Mouse (Mus musculus) limb, embryonic 11.5 days (tissue): Measurements from ENCODE around the gene Ntn4. TPM values are rescaled to one million over a fixed set of nuclear protein-coding genes. Genes with fewer than 3 reads are reported as not detected.

Experiments used
- ATAC-seq: fragments of 200-750 bp; cut with Nextera tagmentation; 2 replicates; pipeline ENCODE4 v1.8.0; 2017; ENCODE audit warnings: low read depth; ENCODE audit not compliant: insufficient number of reproducible peaks, low FRiP score, low TSS enrichment
- DNase-seq: peaks from one replicate; pipeline ENCODE4 v3.0.0-alpha.2; 2015; ENCODE audit warnings: low spot score
- H3K27ac ChIP-seq: fragments of 300-500 bp; sonication (generic); replicated peaks from 2 replicates; pipeline ENCODE4 v1.5.1; 2014; ENCODE audit warnings: low read depth, mild to moderate bottlenecking, low read length
- H3K27me3 ChIP-seq: fragments of 300-500 bp; sonication (generic); 2 replicates; pipeline ENCODE4 v1.6.1; 2014; ENCODE audit warnings: mild to moderate bottlenecking, low read length, mixed read lengths; ENCODE audit not compliant: control insufficient read depth, insufficient read depth
- H3K36me3 ChIP-seq: fragments of 300-500 bp; sonication (generic); 2 replicates; pipeline ENCODE4 v1.6.1; 2014; ENCODE audit warnings: mild to moderate bottlenecking, low read length, moderate library complexity, mixed read lengths; ENCODE audit not compliant: control insufficient read depth, insufficient read depth
- H3K4me1 ChIP-seq: fragments of 300-500 bp; sonication (generic); 2 replicates; pipeline ENCODE4 v1.6.1; 2014; ENCODE audit warnings: low read length, mixed read lengths; ENCODE audit not compliant: control insufficient read depth, insufficient read depth
- H3K4me2 ChIP-seq: fragments of 300-500 bp; sonication (generic); 2 replicates; pipeline ENCODE4 v1.6.1; 2014; ENCODE audit warnings: low read depth, mild to moderate bottlenecking, moderate library complexity; ENCODE audit not compliant: severe bottlenecking
- H3K4me3 ChIP-seq: fragments of 300-500 bp; sonication (generic); 2 replicates; pipeline ENCODE4 v1.5.1; 2014; ENCODE audit warnings: low read depth, low read length
- H3K9ac ChIP-seq: fragments of 300-500 bp; sonication (generic); 2 replicates; pipeline ENCODE4 v1.6.1; 2014; ENCODE audit warnings: mild to moderate bottlenecking, low read length
- H3K9me3 ChIP-seq: fragments of 300-500 bp; sonication (generic); 2 replicates; pipeline ENCODE4 v1.6.1; 2016; ENCODE audit warnings: low read length; ENCODE audit not compliant: control insufficient read depth
- WGBS: fragments of 180-500 bp; shearing (Covaris S2); extraction: QIAGEN DNeasy Blood & Tissue Kit; methylation state at CpG from one replicate; pipeline ENCODE4 v1.1.7; 2014; 5-methylcytosine and 5-hydroxymethylcytosine counted together
- polyA plus RNA-seq: library from polyadenylated mRNA; unstranded; fragments of >200 nt; fragmentation: Nextera tagmentation; extraction: Ambion mirVana; gene quantifications from 2 replicates; pipeline ENCODE4 v1.2.1, GENCODE M21; 2014

Ntn4 gene
- 0.65 and 0.81 TPM in 2 replicates for polyA plus RNA-seq

GRCm38 (mm10) chr10:93640521-93640952 is at the start of gene Ntn4:
Ntn4 (plus strand) TSS chr10:93640681.
- peak; percentile 22; the same call in 1 of the 2 replicates for ATAC-seq
- Histone ChIP-seq H3K9ac (peak within 1 kb of the TSS; percentile 91), H3K4me1 (0 out of 2 replicates have a peak, but pooled peaks cover 3% of the 10 kb centered on the region), H3K4me2 (peak within 1 kb of the TSS; percentile 98), H3K27me3 (peaks cover 6% of the 10 kb centered on the region; the same call in 1 of the 2 replicates), H3K9me3 (no peaks in the 10 kb centered on the region), H3K36me3 (no peaks in the 10 kb centered on the region), H3K27ac (no peak within 1 kb of the TSS), H3K4me3 (peak within 1 kb of the TSS; percentile 62)
- DNase-seq = no peak
- WGBS = 3% methylated on average over 29 of the region's 30 CpGs

DNA sequence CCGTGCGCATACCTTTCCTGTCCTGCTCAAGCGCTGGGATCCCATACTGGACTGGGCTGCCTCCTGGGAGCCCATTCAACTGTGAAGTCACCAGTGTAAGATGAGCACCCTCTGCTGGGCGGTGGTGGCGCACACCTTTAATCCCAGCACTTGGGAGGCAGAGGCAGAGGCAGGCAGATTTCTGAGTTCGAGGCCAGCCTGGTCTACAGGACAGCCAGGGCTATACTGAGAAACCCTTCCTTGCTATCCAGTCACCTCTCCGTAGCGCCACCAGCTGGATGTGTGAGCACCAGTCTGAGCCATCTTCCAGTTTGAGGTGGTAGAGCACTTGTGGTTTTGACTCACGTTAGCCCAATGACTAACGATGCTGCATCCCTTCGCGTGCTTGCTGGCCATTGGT is 48.0 kb upstream of the Ntn4 start:
- Histone ChIP-seq H3K4me3 (no peak overlapping the region), H3K4me1 (peaks cover 9% of the 10 kb centered on the region), H3K27me3 (no peaks in the 10 kb centered on the region), H3K4me2 (no peak overlapping the region), H3K36me3 (no peaks in the 10 kb centered on the region; the same call in 1 of the 2 replicates), H3K27ac (no peak overlapping the region), H3K9ac (no peak overlapping the region), H3K9me3 (no peaks in the 10 kb centered on the region)
- ATAC-seq = no peak
- no peak for DNase-seq
- 55% methylated on average over 12 of the region's 12 CpGs for WGBS

GRCm38 (mm10) chr10:93594022-93594482 is 46.4 kb upstream of the Ntn4 start:
- Histone ChIP-seq H3K9ac (peak overlapping the region; percentile 43), H3K27ac (no peak overlapping the region), H3K4me3 (peak overlapping the region; percentile 37), H3K9me3 (no peaks in the 10 kb centered on the region), H3K4me2 (peak overlapping the region; percentile 71), H3K36me3 (no peaks in the 10 kb centered on the region), H3K27me3 (no peaks in the 10 kb centered on the region), H3K4me1 (no peaks in the 10 kb centered on the region)
- peak; percentile 76 for ATAC-seq
- peak; percentile 90 for DNase-seq
- WGBS = 2% methylated on average over 22 of the region's 22 CpGs

GRCm38 (mm10) chr10:93595831-93596230 is 44.6 kb upstream of the Ntn4 start:
- H3K4me1 ChIP-seq = no peaks in the 10 kb centered on the region
- H3K27ac ChIP-seq = no peak overlapping the region
- no peaks in the 10 kb centered on the region for H3K27me3 ChIP-seq
- WGBS = 56% methylated on average over 4 of the region's 4 CpGs
- no peaks in the 10 kb centered on the region for H3K9me3 ChIP-seq
- no peak overlapping the region for H3K4me2 ChIP-seq
- ATAC-seq (no peak), DNase-seq (no peak)
- no peak overlapping the region for H3K9ac ChIP-seq
- no peak overlapping the region for H3K4me3 ChIP-seq
- no peaks in the 10 kb centered on the region for H3K36me3 ChIP-seq

GRCm38 (mm10) chr10:93596641-93597040 is 43.8 kb upstream of the Ntn4 start:
- no peak overlapping the region for H3K4me3 ChIP-seq
- WGBS = 72% methylated on average over 3 of the region's 3 CpGs
- H3K9me3 ChIP-seq = no peaks in the 10 kb centered on the region
- H3K27ac ChIP-seq = no peak overlapping the region
- DNase-seq = no peak
- no peaks in the 10 kb centered on the region for H3K36me3 ChIP-seq
- no peak overlapping the region for H3K9ac ChIP-seq
- ATAC-seq = no peak
- H3K27me3 ChIP-seq = no peaks in the 10 kb centered on the region
- no peak overlapping the region for H3K4me2 ChIP-seq
- no peaks in the 10 kb centered on the region for H3K4me1 ChIP-seq

- H3K4me2 ChIP-seq = no peak overlapping the region
- H3K4me1 ChIP-seq = no peaks in the 10 kb centered on the region
- no peak for DNase-seq
- 89% methylated on average over 5 of the region's 5 CpGs for WGBS
- no peaks in the 10 kb centered on the region for H3K9me3 ChIP-seq
- H3K36me3 ChIP-seq = no peaks in the 10 kb centered on the region
- H3K27ac ChIP-seq = no peak overlapping the region
- no peaks in the 10 kb centered on the region for H3K27me3 ChIP-seq
- H3K4me3 ChIP-seq = no peak overlapping the region
- no peak overlapping the region for H3K9ac ChIP-seq
- no peak for ATAC-seq
Measured at GRCm38 (mm10) chr10:93602309-93602708, 38.2 kb upstream of the Ntn4 start.

DNA sequence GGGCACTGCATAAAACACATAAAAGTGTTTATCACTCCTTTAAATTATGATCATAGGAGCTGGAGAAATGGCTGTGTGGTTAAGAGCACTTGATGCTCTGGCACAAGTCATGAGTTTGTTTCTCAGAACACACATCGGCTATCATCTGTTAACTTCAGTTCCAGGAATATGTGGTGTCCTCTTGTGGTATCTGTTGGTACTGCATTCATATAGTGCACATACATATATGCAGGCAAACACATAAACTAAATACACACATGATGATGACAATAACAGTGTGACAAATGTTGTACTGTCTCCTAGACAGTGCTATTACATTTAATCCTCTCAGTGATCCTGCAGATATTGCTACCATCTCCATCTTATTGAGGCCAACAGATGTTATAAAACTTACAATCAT is 37.2 kb upstream of the Ntn4 start:
- DNase-seq (no peak), ATAC-seq (no peak)
- WGBS = 100% methylated on average over 1 of the region's 1 CpGs
- H3K4me3 ChIP-seq = no peak overlapping the region
- no peaks in the 10 kb centered on the region for H3K9me3 ChIP-seq
- H3K9ac ChIP-seq = no peak overlapping the region
- no peak overlapping the region for H3K4me2 ChIP-seq
- no peak overlapping the region for H3K27ac ChIP-seq
- no peaks in the 10 kb centered on the region for H3K36me3 ChIP-seq
- H3K4me1 ChIP-seq = no peaks in the 10 kb centered on the region
- no peaks in the 10 kb centered on the region for H3K27me3 ChIP-seq

DNA sequence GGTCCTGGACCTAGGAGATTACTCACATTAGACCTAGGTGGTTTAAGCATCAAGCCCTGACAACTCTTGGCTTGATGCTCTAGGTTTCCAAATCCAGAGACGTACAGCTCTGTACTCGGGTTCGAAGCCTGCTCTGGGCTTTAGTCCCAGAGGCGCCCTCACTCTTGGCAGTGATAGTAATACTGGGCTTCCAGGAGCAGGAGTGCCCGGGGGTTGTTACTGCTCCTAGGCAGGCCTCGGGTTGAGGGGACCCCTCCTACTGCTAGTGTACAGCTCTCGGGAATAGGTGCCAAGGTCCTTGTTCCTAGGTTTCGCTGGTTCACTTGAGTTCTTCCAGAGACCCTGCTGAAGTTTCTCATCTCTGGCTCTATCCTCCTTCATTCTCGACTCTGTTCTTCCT is 34.2 kb upstream of the Ntn4 start:
- no peaks in the 10 kb centered on the region for H3K27me3 ChIP-seq
- 91% methylated on average over 9 of the region's 9 CpGs for WGBS
- H3K4me3 ChIP-seq = no peak overlapping the region
- H3K9me3 ChIP-seq = no peaks in the 10 kb centered on the region
- DNase-seq = peak; percentile 18
- H3K4me1 ChIP-seq = no peaks in the 10 kb centered on the region
- no peaks in the 10 kb centered on the region for H3K36me3 ChIP-seq
- no peak overlapping the region for H3K4me2 ChIP-seq
- no peak overlapping the region for H3K27ac ChIP-seq
- no peak for ATAC-seq
- no peak overlapping the region for H3K9ac ChIP-seq

DNA sequence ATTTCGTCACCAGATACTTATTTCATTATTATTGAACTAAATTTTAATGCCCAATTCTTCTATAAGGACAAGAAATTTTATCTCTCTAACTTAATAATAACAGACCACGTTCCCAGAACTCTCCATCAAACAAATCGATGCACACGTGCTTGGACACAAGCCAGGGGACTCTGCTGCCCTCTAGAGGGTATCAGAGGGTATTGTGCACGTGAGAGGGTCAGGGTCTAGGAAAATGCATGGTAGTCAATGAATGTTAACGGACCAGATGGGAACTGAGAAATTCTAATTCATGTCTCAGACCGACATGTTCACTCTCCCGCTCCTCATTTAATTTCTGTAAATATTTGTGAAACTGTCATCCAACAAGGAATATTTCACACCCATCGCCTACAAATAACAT is 32.4 kb upstream of the Ntn4 start:
- no peaks in the 10 kb centered on the region for H3K4me1 ChIP-seq
- no peaks in the 10 kb centered on the region for H3K9me3 ChIP-seq
- H3K27ac ChIP-seq = no peak overlapping the region
- no peak overlapping the region for H3K4me2 ChIP-seq
- WGBS = 65% methylated on average over 9 of the region's 9 CpGs
- no peak overlapping the region for H3K9ac ChIP-seq
- H3K36me3 ChIP-seq = no peaks in the 10 kb centered on the region
- DNase-seq (peak; percentile 60), ATAC-seq (no peak)
- H3K27me3 ChIP-seq = no peaks in the 10 kb centered on the region
- H3K4me3 ChIP-seq = no peak overlapping the region
